Mouse (Mus musculus) gastrocnemius, postnatal 4 days (tissue): ENCODE measurements around the gene Usp45. TPM values are rescaled to one million over a fixed set of nuclear protein-coding genes. Genes with fewer than 3 reads are reported as not detected.
"Not testable (repeated sequence)": the region's sequence is repeated elsewhere in the genome, so short reads cannot be mapped to it uniquely, and the experiment has no call there.

Source experiments
- DNase-seq, 2 experiments: peaks; one replicate each; pipeline ENCODE4 v3.0.0; 2021 to 2022; ENCODE audit warnings: low spot score in 2 of 2, mixed read lengths in 2 of 2
- long read RNA-seq, 2 experiments: library from polyadenylated mRNA; stranded (forward); transcript quantifications; one replicate each; pipeline ENCODE4 v2.0.0; 2021
- total RNA-seq, 2 experiments: library from RNA; stranded (reverse); gene quantifications; 2 replicates each; pipeline ENCODE4 v1.2.3; 2021

Usp45 gene
- 10 to 100 TPM; 14.1 to 18.6 TPM for total RNA-seq
- long read RNA-seq, experiment 1, full-length matches to known transcripts = 1 of 3 reads
- long read RNA-seq, experiment 1, partial matches to known transcripts = 1 of 3 reads
- long read RNA-seq, experiment 1, other reads (novel, unspliced or antisense) = 1 of 3 reads
- long read RNA-seq, experiment 2, partial matches to known transcripts = 0 of 1 reads
- long read RNA-seq, experiment 2, other reads (novel, unspliced or antisense) = 1 of 1 reads

DNA sequence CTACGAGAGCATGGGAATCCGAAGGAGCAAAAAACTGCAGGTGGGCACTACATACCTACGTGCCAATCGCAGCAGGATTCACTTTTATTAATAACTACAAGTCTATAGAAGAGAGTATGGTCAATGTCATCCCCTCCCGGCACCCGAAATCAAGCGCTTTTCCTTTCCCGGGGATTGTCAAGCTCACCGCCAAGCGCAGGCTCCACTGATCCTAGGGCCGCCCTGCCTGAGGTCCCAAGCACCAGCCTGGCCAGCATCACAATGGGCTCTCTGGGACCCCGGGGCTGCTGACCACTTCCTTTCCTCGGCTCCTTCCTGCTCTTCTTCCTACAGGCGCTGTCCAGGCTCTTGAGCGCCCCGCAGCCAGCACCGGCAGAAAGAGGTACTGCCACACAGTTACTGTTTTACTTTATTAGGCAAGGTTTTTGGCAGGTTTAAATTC is at the start of gene Usp45, which contains the start of gene Tstd3:
Gene Usp45 (plus strand): TSS at position 294 of the 442 bp plus-strand sequence.
Gene Tstd3 (minus strand): TSS at position 350 of the 442 bp plus-strand sequence.
- peak; percentile 52 to 79 for DNase-seq

DNA sequence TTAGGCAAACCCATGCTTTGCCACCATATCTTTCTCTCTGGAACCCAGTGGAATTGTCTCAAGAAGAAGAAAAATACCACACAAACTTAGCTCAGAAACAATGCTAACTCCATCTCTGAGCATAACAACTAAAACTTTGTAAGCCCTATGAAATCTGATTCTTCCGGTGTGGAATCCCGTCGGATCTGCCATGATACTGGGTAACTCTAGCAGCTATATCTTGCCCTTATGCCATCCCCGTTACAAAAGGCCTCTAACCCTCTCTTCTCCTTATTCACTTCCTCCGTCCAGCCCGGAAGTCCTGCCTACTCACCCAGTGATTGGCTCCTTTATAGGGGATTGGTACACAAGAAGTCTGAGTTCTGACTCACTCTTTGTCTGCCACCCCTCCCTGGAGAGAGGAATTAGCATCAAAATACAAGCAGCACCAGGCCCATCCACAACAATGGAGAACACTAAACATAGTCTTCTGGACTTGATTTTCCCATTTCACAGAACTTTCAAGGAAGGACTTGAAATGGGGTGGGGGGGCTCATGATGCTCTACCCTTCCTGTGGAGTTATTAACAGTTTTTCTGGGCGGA is 44.1 kb upstream of the Usp45 start:
- DNase-seq = no peak

DNA sequence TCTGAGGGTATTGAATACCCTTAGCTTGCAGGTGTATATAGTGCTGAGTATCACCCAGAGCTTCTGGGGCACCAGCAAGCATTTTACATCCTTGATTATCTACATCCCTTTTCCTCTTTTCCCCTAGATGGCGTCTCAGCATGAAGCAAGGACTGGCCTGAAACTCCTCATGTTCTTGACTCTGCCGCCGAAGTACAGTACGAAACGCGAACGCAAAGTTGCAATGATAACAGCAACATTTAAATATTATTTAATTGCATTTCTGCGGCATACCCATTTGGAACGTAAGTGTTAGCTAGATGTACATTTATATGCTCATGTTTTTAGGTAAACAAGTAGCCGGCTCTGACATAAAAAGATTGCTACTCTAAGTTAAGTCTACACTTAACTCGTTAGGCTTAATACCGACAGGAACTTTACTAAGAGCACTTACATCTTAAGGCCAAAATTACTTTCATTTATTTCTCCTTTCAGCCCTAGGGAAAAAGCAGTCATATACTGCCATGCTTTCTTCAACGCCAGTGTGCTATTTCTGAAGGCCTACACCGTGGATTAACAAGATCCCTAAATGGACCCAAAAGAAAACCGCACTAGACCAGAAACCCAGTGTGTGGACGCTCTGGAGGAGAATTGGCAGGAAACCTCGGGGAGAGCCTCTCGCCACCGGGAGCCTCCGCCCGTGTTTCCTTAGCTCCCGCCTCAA is 39.9 kb upstream of the Usp45 start:
- peak in 1 of 2 experiments; percentile 22 for DNase-seq

DNA sequence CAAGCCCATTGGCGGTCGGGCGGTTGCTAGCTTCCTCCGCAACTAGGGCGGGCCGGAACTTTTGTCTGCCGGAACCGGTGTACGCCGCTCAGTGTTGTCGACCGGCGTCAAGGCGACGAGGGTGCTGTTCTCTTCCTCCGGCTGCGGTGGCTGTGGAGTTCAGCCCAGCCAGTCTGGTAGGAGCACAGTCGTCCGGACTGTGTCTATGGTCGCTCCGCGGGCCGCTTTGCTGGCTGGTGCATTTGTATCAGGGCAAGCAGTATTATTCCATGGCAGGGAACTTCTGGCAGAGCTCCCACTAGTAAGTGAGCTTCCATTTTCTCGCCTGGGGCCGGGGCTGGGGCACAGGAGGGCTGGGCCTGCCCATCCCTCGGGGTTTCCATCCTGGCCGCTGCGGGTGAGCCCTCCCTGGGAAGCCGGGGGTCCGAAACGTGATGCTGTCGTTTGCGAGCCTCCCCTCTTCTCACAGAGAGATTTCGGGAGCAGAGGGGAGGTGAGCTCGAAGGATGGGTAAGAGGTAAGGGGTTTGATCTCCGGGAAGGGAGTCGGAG is 39.3 kb upstream of the Usp45 start, which contains the start of gene Ccnc:
Gene Ccnc (plus strand): TSS at position 87 of the 551 bp plus-strand sequence.
- DNase-seq = peak; percentile 78 to 90

DNA sequence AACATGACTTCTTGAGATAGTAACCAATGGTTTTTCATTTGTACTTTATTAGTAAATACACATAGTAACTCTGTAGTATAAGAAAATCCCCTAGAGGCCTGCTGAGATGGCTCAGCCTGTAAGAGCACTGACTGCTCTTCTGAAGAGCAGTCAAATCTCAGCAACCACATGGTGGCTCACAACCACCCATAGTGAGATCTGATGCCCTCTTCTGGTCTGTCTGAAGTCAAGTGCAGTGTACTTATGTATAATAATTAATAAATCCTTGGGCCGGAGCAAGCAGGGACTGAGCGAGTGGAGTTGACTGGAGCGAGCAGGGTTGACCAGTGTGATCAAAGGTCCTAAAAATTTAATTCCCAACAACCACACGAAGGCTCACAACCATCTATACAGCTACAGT is 27.8 kb upstream of the Usp45 start:
- DNase-seq = no peak

DNA sequence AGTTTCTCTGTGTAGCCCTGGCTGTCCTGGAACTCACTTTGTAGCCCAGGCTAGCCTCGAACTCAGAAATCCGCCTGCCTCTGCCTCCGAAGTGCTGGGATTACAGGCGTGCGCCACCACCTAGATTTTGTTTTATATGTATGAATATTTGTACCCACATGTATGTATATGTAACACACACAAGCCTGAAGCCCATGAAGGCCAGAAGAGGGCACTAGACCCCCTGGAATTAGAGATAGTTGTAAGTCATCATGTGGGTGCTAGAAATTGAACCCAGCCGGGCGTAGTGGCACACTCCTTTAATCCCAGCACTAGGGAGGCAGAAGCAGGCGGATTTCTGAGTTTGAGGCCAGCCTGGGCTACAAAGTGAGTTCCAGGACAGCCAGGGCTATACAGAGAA is 22.8 kb upstream of the Usp45 start:
- not testable (repeated sequence) for DNase-seq

DNA sequence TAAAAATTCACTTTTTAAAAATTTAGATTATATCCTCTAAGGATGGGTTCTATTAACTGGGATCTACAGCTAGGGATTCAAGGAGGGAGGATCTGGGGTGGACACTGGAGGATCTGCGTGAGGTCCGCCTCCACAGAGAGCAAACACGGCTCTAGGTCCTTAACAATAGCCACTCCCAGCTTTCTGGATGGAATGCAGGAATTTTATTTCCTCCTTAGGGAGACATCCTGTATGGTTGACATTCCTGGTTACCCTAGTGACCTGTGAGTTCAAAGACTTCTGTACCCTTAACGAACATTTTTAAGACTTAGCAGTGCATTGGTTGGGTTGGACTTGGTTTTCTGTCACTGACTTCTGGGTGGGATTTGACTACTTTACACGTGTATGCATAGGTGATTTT is 21.2 kb upstream of the Usp45 start:
- DNase-seq = no peak

DNA sequence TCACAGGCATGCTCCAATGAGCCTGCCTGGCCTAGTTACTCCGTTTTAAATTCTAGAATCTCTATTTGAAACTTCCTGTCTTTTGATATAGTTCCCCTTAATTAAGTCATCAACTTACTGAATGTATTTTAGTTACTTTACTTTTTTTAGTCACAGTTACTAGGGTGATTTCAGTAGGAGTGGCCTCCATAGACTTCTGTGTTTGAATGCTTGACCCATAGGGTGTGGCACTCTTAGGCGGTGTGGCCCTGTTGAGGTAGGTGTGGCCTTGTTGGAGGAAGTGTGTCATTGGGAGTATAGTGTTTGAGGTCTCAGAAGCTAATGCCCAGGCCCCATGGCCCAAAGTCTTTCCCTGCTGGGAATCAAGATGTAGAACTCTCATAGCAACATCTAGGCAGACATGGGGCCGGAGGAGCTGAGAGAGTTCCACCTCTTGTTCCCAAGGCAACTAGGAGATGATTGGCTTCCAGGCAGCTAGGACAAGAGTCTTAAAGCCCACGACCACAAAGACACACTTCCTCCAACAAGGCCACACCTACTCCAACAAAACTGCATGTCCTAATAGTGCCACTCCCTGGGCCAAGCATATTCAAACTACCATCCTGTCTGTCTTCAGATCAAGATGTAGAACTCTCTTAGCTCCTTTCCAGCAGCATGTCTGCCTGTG is 11.7 kb upstream of the Usp45 start:
- DNase-seq = no peak

DNA sequence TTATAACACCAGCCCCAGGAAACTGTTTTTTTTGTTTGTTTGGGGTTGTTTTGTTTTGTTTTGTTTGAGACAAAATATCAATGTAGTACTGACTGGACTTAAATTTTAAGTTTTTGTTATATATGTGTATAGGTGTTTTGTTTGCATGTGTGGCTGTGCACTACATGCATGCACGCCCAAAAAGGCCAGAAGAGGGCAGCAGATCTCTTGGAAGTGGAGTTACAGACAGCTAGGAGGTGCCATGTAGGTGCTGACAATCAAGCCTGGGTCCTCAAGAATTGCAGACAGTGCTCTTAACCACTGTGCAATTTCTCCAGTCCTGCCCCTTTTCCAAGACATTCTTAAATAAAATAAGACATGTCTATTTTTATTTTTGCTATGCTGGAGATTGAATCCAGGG is 8.1 kb upstream of the Usp45 start:
- no peak for DNase-seq

DNA sequence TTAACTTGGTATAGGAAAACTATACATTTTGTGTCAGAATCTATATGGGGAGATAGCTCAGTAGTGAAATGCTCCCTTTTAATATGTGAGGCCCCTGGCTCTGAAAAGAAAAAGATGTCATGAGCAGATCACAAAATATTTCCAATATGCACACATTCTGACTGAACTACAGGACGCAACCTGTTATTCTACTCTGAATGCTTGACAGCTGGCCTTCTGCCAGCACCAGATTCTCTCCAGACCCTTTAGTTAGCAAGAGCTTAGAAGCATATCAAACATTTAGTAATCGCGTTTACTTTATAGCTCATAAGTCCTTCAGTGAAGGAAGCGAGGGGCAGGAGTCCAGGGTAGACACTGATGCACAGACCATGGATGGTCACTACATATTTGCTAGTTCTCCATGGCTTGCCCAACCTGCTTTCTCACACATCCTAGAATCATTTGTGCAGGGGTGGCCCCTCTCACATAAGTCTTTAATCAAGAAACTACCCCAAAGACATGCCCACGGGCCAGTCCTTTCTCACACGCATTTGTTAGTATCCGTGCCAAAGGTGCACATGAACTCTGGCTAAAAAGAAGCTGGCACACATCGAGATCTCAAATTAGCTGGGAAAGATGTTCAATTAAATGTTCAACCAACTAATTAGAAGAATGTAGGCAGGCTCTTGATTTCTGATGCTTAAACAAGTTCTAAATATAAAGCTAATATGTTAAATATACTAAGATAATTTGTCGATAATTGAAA is 5.4 kb upstream of the Usp45 start:
- DNase-seq = no peak

DNA sequence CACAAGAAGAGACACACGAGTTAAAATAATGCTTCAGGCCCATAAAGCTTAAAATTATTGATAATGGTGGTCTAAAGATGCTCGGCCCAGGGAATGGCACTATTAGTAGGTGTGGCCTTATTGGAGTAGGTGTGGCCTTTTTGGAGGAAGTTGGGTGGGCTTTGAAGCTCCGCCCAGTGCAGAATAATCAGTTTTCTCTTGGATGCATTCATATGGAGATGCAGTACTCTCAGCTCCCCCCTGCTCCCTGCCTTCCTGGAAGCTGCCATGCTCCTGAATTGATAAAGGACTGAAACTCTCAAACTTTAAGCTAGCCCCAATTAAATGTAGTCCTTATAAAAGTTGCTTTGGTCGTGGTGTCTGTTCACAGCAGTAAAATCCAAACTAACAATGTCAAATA is 3.1 kb upstream of the Usp45 start:
- no peak for DNase-seq

DNA sequence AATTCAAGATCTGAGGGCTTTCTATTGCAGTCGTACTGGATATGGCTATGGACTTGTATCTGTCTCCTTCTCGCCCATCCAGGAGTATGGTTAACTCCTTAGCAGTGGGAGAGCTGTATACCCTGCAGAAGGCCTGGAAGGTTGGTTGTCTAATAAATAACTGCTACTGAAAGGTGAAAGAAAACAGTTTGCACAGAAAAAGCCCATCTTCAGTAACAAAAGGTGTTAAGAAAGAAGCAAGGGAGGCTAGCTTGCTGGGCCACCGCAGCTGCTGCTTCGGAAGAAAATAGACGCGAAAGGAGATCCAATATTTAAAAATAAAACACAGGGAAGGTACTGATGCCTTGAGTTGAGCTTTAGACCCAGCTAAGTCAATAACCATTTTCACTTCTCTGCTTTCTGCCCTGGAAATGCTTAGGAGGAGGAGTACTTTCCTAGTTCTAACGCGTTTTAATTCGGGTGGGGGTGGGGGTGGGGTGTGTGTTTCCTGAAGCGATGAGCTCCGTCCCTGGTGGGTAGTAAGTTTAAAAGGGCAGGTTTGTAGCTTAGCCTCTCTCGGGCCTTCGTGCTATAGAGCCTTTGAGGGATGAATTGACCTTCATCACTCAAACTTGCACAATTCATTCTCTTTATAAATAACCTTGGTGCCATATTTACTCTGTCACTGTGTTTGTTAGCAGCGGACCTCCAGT is 639 bp upstream of the Usp45 start:
- no peak for DNase-seq

DNA sequence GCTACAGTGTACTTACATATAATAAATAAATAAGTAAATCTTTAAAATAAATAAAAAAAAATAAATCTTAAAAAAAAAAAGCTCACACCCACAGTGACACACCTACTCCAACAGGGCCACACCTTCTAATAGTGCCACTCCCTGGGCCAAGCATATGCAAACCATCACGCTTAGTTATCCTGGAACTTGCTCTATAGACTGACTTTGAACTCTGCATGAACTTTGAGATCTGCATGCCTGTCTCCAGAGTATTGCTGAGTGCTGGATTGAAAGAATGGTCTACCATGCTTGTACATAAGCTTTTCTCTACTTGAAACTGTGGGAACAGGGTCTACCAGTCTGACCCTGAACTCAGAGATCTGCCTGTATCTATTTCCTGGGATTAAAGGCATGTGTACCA is 4.1 kb downstream of the Usp45 start:
- no peak for DNase-seq

DNA sequence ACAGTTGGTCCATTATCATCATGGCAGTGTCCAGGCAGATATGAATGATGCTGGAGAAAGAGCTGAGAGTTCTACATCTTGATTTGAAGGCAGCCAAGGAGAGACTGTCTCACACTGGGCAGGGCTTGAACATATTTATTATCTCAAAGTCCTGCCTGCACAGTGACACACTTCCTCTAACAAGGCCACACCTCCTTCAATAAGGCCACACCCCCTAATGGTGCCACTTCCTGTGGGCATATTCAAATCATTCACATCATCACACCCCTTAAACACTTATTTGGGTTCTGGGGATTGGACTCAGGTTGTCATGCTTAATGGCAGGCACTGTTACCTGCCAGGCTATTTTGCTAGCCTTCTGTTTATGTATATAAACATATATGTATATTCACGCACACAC is 5.3 kb downstream of the Usp45 start:
- DNase-seq = no peak

DNA sequence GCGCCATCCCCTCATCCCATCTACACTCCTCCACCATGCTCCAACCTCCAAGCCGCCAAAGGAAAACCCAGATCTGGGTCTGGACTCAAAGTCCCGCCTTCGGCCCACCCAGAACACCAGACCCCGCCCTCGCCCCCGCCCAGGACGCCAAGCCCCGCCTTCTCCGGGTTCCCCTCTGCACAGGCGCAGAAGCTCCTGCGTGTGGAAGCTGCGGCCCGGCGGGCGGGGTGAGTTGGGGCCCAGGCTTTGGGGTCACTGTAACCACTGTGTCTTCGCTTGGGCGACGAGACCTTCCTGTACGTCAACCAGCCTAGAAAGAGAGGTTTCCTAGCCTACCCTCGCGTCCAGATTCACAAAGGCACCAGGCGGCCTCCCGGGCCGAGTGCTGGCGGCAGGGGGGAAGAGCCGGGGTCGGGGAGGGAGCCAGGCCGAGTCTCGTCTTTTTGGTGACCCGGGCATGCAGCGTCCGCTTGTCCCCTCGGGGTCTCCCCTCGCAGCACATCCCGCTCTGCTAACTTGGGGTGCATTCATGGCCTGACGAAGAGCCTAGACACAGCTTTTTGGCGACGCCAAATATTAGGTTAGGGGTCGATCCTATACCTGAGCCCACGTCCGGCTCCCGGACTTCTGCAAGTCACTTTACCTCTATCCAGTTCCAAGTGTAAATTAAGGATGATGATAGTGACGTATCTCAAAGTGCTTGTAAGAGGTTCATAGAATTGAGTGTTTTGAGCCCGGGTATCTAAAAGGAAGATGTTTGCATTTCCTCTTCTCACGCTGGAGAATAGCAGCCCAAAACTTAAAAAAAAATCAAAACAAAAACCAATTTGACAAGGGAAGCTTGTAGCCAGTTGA is 9.4 kb downstream of the Usp45 start:
- peak; percentile 89 to 94 for DNase-seq

DNA sequence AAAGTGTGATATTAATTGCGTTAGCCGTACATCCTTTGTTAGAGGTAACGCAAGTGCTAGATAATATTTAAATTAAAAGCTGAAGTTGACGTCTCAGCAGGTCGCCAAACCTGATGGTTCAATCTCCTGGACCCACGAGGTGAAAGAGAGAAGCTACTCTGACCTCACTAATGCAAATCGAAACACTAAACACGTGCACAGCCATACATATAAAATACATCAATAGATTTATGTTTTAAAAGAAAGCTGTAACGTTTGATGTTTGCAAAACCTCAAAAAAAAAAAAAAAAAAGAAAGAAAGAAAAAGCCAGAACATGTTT is 9.9 kb downstream of the Usp45 start:
- no peak for DNase-seq

DNA sequence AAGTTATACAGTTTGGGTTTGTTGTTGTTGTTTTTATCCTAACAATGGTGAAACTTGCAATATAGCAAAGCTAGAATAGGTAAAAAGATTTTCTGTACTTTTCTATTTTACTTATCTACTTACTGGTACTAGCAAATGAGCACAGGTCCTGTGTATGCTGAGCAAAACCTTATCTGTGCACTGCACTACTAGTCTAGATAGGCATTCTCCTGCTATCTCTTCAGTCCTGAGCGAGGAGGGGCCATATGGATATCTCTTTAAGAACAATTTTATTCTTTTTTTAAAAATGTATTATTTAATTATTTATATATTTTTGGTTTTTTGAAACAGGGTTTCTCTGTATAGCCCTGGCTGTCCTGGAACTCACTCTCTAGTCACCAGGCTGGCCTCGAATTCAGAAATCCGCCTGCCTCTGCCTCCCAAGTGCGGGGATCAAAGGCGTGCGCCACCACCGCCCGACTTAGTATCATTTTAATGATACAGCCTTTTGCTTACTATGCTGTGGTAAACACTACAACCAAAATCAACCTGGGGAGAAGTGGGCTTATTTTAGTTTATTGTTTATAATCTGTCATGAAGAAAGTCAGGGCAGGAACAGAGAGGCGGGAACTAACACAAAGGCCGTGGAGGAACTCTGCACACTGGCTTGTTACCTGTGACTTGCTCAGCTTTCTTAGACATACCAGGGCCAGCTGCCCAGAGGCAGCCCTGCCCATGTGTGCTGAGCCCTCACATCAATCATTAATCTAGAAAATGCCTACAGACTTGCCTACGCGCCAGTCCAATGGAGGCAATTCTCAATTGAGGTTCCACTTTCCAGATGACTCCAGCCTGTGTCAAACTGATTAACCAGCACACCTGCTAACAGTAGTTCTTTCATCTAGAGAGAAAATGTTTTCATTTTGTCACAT is 14.1 kb downstream of the Usp45 start:
- DNase-seq = no peak

DNA sequence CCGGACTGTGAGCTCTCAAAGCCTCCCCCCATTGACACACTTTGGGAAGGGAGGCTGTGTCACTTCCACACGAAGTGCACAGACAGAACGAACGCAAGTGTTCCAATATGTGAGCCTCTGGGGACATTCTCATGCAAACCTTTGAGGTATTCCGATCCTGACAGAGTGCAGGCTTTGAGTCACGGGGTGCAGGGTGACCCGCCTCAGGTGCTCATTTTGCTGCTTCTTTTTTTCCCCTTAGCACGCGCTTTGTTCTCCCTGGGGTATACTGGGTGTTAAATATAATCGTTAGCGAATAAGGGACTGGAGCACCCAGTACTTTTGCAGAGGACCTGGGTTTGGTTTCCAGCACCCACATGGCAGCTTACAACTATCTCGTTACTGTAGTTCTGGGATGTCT is 19.3 kb downstream of the Usp45 start:
- no peak for DNase-seq
